Mouse (Mus musculus) spleen, postnatal 14 days (tissue): ENCODE data around the gene Wars.
A peak's percentile ranks its signal among the peaks of the same experiment; 100 is the strongest.

Source experiments
- DNase-seq, 2 experiments: peaks; one replicate each; pipeline ENCODE4 v3.0.0; 2021 to 2022; ENCODE audit warnings: low spot score in 2 of 2

Wars gene

GRCm38 (mm10) chr12:108893715-108894431 is at the start of gene Wars:
TSS of gene Wars (minus strand) at chr12:108894174.
- peak; percentile 86 to 91 for DNase-seq

- DNase-seq: no peak
These were observed 48.4 kb upstream of the Wars start for GRCm38 (mm10) chr12:108942203-108942923.

GRCm38 (mm10) chr12:108941282-108941681 is 47.3 kb upstream of the Wars start:
- no peak for DNase-seq

- DNase-seq: no peak
These were observed 46.3 kb upstream of the Wars start for GRCm38 (mm10) chr12:108940255-108940654.

GRCm38 (mm10) chr12:108939317-108939716 is 45.3 kb upstream of the Wars start:
- no peak for DNase-seq

GRCm38 (mm10) chr12:108938844-108939243 is 44.9 kb upstream of the Wars start:
- DNase-seq: no peak

GRCm38 (mm10) chr12:108937506-108937905 is 43.5 kb upstream of the Wars start:
- DNase-seq: no peak

GRCm38 (mm10) chr12:108936834-108937233 is 42.9 kb upstream of the Wars start:
- DNase-seq: no peak

GRCm38 (mm10) chr12:108934231-108934630 is 40.3 kb upstream of the Wars start:
- no peak for DNase-seq

GRCm38 (mm10) chr12:108932113-108932512 is 38.1 kb upstream of the Wars start:
- DNase-seq: no peak

GRCm38 (mm10) chr12:108931341-108932053 is 37.5 kb upstream of the Wars start:
- DNase-seq: no peak

- no peak for DNase-seq
These were observed 35.5 kb upstream of the Wars start for GRCm38 (mm10) chr12:108929475-108929874.

GRCm38 (mm10) chr12:108928249-108928648 is 34.3 kb upstream of the Wars start:
- no peak for DNase-seq

GRCm38 (mm10) chr12:108926606-108927111 is 32.7 kb upstream of the Wars start:
- no peak for DNase-seq

GRCm38 (mm10) chr12:108918753-108919152 is 24.8 kb upstream of the Wars start:
- no peak for DNase-seq

GRCm38 (mm10) chr12:108917509-108917908 is 23.5 kb upstream of the Wars start:
- DNase-seq: no peak

- no peak for DNase-seq
These were observed 22.6 kb upstream of the Wars start for GRCm38 (mm10) chr12:108916447-108917042.

GRCm38 (mm10) chr12:108915893-108916292 is 21.9 kb upstream of the Wars start:
- no peak for DNase-seq

- DNase-seq: no peak
These were observed 20.9 kb upstream of the Wars start for GRCm38 (mm10) chr12:108914709-108915340.

GRCm38 (mm10) chr12:108914198-108914597 is 20.2 kb upstream of the Wars start:
- no peak for DNase-seq

GRCm38 (mm10) chr12:108912442-108912841 is 18.5 kb upstream of the Wars start:
- DNase-seq: no peak
